Mouse (Mus musculus) ovary, postnatal 14 days (tissue): ENCODE measurements around the gene Shpk.

Experiments used
- DNase-seq: peaks from one replicate; pipeline ENCODE4 v3.0.0; 2022; ENCODE audit warnings: low spot score

The Shpk gene

DNA sequence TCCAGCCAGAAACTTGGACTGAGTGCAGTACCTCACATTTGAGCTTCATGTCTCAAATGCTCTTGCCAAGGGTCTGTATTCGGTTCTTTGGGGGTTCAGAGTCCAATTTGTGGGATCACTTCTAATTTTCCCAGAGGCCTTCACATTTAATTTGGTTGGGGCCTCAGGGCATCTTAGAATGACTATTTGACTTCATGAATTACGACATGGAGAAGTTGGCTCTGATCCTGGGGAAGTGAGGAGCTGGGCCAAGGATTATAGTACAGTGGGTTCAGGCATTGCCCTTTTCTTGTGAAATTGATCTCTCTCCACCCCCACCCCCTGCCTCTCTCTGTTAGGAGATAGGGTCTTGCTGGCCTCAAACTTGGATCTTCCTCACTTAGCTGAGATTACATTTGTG lies 1.8 kb downstream of the Shpk start:
- no peak for DNase-seq

DNA sequence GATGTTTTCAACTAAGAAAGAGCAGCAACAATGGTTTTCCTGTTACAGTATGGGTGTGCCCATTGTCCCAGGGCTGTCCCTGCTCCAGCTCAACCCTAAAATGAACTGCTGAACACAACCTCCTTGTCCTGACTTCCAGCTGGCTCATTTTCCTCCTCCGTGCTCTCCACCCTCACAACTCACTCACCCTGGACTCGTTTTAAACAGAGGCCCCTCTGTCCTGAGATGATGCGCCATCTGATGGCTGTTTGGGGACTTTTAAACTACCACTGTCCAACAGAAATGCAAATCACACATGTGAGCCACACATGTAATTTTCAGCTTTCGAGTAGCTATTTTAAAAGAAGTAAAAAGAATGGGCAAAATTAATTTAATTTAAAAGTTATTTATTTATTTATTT lies 2.3 kb downstream of the Shpk start:
- no peak for DNase-seq

DNA sequence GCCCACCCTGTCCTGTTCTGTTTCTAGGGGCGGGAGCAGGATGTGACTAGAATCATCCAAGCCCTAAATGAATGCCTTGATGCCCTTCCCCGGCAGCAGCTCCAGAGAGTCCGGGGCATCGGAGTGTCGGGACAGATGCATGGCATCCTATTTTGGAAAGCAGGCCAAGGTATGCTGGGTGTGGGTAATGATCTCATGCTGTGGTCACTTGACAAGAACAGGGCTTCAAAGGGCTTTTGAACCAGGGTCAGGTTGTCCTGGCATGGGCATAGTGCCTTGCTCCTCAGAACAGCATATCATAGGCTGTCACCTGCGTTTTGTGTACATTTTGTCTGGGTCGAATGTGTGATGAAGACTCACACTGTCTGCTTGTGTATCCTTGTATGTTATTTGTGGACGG lies 4.6 kb downstream of the Shpk start:
- DNase-seq = no peak

DNA sequence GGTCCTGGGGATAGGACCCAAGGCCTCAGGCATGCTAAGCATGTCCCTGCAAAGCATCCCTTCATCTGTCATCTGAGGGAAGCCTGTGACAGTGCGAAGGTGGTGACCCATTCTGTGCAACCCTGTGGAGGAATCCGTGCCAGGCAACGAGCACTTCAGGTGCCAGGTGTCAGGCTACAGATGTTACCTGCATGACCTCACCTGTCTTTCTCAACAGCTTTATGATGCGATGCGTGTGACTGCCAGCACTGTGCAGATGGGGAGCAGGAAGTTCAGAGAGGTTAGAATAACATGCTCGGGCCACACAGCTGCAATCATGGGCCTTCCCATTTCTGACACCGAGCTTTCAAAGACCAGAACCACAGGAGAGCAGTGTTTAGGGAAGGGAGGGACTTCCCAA lies 5.9 kb downstream of the Shpk start:
- no peak for DNase-seq

DNA sequence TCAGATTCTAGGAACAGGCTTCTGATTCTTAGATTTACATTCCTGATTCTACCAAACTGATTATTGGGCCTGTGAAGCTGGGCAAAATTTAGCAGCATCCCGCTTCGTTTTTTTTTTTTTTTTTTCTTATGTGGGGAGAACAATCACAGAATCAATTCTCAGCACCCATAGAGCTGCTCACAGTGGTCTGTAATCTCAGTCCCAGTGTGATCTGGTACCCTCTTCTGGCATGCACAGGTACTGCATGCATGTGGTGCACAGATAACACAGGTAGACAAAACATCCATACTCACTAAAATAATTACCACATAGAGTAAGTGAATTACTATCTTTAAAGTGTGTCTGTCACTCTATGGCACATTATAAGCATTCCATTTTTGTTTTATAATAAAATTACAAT lies 8.4 kb downstream of the Shpk start:
- no peak for DNase-seq

DNA sequence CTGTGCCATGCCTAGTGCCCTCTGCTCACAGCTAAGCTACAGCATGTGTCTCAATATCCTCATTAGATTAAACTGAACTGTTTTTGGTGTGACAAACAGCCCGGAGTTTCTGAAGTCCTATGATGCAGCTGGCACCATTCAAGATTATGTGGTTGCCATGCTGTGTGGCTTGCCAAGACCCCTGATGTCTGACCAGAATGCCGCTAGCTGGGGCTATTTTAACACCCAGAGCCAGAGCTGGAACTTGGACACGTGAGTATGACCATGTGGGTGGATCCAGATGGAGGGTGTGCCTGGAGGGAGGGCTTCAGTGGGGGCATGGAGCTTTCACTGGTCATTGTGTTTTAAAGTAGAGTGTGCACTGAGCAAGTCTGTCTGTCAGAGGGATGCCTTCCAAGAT lies 14.7 kb downstream of the Shpk start:
- DNase-seq = no peak

DNA sequence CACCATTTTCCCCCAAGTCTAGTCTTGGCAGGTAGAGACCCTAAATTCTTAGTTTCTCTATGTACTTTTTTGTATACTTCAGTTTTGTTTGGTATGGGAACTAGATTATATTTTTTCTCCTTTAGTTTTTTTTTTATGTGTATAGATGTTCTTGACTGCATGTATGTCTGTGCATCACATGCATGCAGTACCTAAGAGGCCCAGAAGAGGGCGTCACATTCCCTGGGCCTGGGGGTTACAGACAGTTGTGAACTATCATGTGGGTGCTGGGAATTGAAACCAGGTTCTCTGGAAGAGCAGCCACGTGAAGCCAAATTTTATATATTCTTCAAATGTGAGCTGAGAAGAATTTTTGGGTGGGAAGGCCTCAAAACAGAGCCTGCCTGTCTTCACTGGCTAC lies 20.4 kb downstream of the Shpk start:
- no peak for DNase-seq

DNA sequence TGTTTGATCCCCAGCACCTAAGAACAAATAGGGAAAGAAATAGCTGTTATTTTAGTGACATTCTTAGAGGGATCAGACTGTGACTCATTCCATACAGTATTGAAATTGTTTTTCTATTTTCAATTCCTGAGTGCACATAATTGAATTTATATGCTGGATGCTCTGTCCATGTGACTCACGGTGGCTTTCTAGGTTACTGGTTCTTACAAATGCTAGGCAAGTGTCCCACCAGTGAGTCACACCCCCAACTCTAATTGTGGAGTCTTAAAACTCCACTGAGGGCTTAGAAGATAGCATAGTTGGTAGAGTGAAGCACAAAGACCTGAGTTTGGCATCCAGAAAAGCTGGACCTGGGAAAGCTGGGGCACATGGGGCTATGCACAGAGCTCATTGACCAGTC lies 21.4 kb downstream of the Shpk start:
- DNase-seq = no peak

DNA sequence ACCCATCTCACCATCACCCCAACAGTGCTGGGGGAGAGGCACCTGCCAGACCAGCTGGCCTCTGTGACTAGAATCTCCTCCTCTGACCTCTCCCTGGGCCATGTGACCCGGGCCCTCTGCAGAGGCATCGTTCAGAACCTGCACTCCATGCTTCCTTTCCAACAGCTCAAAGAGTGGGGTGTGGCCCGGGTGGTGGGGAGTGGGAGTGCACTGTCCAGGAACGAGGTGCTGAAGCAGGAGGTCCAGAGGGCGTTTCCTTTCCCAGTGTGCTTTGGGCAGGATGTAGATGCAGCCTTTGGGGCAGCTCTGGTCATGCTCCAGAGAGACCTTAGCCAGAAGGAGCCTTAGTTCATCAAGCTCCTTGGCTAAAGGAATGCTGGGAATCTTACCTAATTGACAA lies 23.6 kb downstream of the Shpk start:
- DNase-seq = no peak

DNA sequence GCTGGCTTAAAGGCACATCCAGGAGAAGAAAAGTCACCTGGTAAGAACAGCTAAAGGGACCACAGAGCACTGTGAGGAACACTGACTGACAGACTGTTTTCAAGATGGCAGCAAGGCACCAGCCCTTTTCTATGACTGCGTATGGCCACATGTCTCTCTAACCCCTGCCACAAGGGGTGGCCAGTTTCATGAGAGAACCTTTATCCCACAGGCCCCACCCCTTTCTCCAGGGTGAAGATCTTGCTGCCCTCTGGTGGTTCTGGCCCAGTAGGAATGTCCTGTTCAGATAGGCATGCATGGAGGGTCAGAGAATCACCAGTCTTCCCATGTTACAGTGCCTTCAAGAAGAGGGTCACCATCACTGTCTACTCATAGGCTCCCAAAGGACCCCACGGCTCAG lies 24.7 kb downstream of the Shpk start:
- no peak for DNase-seq

DNA sequence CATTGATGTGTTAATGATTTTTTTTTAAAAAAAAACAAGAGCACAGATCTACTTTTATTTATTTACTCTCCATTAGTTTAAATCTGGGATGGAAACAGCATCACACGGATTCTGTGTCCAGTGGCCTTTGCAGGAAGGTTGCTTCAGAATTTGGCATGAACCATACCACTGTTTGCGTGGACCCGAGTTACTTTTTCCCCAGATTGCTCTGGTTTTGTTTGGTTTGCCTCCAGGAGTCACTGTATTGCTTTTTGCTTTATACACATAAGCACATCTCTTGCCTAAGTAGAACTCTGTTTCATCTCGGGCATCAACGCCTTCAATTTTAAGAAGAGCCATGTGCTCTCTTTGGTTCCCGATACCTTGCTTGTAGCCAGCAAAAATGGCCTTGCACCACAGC lies 26.6 kb downstream of the Shpk start:
- DNase-seq = no peak

DNA sequence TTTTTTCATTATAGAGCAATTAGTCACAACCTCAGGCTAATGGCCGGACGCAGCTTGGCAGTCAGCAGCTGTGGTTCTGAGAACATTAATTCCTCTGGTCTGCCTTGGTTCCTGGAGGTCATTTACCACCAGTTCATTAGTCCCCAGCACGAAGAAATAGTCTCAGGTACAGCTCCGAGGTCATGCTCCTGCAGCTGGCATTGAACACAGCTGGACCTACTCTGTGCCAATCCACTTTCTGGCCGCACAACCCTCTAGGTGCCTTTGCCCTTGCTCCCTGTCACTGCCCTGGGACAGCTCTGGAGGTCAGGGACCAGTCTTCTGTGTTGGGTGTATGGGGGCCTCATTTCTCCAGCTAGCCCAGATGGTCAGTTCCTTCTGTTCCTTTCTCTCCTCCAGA lies 29.6 kb downstream of the Shpk start:
- no peak for DNase-seq

DNA sequence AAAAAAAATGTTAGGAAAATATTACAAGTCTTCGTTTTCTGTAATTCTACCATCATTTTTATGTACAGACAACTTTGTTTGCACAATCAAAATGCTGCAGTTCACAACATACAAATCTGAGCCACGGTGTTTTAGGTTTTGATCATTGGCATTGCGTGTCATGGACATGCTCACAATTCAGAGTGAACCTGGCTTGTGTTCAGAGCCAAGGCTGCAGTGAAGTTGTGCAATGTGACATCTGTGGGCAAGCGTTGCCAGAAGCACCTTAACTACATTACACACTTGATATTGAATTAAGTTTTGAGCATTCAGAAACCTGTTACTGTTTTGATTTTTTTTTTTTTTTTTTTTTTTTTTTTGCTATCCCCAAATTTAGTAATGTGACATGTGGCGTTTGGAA lies 30.8 kb downstream of the Shpk start:
- no peak for DNase-seq

DNA sequence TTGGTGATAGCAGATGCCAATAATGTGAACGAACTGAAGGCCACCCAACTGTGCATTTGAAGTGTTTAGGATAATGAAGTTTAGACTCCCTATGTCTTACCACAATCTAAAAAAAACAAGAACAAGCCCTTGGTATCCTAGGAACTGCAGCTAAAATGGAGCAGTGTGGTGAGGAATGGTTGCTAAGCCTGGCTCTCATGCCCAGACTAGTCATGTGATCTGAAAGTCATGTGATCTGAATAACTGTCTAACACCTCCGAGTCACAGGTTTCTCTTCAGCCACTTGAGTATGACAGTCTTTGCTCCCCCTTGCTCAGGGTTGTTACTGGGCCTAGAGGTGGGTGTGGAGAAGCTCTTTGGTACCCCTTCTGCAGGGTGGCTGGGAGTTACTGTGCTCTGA lies 33.3 kb downstream of the Shpk start:
- no peak for DNase-seq

DNA sequence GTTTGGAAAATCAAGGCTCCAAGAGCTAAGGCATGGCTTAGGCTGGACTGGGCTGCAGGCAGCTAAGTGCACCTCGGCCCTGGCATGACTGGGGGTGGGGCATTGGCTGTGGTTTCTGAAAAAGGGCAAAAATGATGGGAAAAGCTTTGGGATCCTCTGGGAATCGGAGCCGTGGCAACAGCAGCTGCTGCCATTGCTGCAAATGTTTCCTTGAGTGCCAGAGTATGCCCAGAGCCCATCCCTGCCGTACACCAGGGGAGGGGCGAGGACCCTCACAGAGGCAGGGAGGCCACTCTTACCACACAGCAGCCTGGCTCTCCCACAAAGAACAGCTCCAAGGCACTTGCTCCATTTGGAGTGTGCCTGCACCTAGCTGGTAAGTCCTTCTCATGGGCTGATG lies 34.7 kb downstream of the Shpk start, which contains the start of gene Trpv1:
Gene Trpv1 (plus strand): TSS at position 301 of the 400 bp plus-strand sequence.
- no peak for DNase-seq

DNA sequence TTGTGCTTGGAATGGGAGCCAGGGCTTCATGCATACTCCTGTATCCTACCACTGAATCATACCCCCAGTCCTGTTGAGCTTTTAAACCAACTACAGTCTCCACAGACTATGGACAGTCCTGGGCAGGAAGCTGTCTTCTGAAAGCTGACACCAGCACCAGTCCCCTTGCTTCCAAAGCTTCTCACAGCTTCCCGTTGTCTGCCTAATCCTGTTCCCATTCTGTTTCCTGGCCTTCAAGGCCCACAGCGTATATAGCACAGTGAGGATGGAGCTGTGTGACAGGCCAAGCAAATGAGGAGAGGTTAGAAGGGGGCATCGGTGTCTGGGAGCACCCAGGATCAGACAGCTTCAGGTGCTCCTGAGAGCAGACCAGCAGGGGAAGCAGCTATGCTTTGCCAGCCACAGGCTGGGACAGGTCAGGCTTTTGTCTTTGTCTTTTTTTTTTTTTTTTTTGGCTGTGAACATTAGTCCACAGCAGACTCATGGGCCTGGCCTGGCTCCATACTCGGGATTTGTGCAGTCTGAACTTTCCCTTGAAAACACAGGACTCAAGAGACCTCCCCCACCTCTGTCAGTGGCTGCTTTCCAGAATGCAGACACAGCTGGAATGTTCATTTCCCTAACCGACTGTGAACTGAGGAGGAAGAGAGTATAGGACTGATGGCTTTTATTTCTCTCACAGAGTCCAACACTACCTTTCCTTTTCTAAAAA lies 36.9 kb downstream of the Shpk start:
- DNase-seq = peak; percentile 50

DNA sequence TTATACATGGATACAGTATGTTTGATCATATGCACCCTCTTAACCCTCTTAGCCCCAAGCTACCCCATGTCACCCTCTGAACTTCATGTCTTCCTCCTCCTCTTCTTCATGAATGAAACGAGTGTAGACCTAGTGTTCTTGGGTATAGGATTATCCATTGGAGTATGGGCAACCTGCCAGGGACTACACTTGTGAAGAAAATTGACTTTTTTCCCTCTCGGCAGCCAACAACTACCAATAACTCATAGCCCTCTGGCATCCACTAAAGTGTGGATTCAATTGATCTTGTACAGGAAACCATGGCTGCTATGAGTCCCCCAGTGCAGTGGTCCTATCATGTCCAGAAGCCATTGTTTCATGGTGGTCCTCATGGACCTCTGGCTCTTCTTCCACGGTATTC lies 37.5 kb downstream of the Shpk start:
- no peak for DNase-seq

DNA sequence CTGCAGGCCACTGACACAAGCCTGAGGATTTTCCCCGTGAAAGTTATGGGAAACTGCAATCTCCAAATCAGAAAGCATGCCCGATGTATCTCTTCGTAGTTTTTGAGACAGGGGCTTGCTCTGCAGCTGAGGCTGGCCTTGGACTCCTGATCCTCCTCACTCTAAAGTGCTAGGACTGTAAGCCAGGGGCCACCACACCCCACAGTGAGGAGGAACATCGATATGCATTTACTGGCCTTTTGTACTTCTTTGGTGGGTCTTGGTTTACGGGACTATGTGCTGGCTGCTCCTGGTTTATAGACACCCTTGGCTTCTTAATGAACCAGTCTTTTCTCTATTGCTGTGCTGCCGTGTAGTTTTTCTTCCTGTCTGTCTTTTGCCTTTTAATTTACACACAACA lies 42.9 kb downstream of the Shpk start:
- no peak for DNase-seq

DNA sequence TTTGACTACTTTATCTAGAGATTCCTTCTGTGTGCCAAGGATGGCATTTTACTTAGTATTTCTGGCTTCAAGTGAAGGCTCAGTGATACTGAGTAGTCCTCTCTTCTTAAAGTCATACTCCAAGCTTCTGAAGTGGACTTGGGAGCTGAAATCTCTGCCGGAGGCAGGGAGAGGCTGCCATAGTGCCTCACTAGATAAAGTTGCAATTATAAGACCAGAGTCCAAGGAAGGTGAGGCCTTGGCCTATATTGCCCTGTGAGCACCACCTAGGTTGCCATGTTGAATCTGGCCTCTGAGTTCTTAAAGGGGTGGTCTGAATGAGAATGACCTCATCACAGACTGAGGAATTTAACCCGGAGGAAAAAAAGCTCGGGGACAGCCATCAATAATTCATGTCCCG lies 43.5 kb downstream of the Shpk start:
- DNase-seq = no peak

DNA sequence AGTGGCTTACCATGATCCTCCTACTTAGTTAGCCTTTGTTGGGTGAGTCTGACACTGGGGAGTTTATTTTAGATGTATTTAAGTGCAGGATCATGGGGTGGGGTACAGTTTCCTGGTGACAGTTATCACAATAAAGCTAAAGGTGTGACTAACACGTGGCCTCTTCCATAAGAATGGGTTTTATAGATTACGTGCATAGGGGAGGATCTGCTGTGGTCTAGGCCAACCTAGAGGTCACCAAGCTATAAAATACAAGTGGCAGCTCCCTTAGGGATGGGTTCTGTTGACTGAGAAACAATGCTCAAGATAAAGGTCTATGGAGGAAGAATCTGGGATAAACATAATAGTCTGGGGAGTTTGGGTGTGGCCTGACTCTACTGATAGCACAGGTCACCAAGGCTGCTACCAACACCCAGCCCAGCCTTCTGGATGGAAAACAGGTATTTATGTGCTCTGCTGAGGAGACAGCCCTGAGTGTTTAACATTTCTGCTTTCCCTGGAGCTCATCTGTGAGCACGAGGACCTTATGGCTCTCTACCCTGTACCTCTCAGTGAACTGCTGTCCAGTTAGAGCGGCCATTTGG lies 58.2 kb downstream of the Shpk start:
- DNase-seq = no peak

DNA sequence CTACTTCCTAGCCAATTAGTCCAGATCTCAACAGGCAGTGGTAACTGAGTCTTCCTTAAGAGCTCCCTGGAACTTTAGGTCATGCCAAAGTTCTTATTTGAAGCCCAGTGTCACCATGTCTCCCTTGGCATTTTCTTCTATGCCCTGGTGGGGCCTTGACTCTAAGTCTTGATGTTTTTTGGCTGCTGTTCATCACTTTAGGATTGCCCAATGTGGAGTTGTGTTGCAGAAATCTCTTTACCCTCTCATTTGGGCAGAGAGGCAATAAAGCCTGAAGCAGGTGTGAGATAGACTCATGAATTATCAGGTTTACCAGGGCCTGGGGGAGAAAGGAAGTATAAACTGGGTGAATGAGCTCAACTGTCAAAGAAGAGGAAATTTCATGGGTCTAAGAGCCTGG lies 59.4 kb downstream of the Shpk start:
- DNase-seq = no peak

DNA sequence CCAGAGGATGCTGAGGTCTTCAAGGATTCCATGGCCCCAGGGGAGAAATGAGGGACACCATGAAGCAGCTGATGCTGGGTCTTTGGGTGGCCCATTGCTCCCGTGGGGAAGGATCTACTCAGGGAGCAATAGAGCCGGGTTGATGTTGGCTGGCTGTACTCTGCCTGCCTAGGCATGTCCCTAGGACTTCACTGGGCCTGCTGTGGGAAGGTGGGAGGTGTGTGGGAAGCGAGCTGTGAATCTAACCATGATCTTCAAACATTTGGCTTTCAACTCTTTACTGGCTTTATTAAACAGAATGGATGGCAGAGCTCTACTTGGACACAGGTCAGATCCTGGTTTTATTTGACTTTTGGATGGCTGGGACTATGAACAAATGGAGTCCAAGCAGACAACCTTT lies 61.2 kb downstream of the Shpk start:
- DNase-seq = no peak

DNA sequence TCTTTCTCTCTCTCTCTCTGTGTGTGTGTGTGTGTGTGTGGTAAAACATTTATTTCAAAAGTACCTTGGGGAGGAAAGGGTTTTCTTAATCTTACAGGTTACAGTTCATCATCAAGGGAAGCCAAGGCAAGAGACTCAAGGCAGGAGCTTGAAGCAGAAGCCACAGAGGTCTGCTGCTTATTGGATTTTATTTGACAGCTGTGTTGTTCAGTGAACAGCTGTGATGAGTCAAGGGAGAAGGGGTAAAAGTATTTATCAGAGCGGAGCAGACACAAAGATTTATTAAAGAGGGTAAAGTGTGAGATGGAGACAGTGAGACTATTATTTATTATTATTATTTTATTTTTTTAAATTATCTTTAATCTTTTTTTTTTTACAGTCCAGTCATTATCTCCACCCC lies 62.1 kb downstream of the Shpk start:
- no peak for DNase-seq

DNA sequence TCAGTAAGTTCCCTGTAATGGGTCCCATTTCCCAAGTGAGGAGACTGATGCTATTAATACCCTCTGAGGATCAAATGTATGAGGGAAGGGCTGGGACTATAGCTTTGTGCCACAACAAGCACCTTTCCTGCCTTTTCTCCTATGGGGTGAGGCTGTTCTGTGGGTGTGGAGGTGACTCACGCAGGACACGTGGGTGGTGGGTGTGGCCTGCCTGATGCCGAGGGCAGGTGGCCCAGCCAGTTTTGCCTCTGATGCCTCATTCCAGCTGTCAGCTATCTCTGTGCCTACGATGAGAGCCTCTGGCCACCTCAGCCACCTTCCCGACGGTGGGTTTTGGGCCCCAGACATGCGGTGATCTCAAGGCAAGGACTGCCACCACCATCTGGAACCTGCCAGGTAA lies 68.0 kb downstream of the Shpk start, which contains the start of gene Trpv3:
Gene Trpv3 (plus strand): TSS at position 122 of the 400 bp plus-strand sequence.
- DNase-seq = no peak
